Mouse (Mus musculus): Measurements from ENCODE around the gene Sel1l3. TPM values are rescaled to one million over a fixed set of nuclear protein-coding genes. Genes with fewer than 3 reads are reported as not detected.

Sel1l3 gene
- polyA plus RNA-seq (2014; fragmentation: Illumina TruSeq; extraction: RNeasy Lipid Tissue Mini Kit (QIAGEN cat#74804); ENCODE audit: low read depth, low replicate concordance) = 28.0 TPM

GRCm38 (mm10) chr5:53213711-53214352 is at the start of gene Sel1l3:
Sel1l3 (minus strand) TSS chr5:53213927.

Other genes with a start within 250 kb of the Sel1l3 start
- gene Slc34a2, start 175.8 kb downstream of the Sel1l3 start, polyA plus RNA-seq (2014; fragmentation: Illumina TruSeq; extraction: RNeasy Lipid Tissue Mini Kit (QIAGEN cat#74804); ENCODE audit: low read depth, low replicate concordance) = 3.3 TPM
- 15.8 TPM for gene Smim20, start 53.2 kb upstream of the Sel1l3 start, polyA plus RNA-seq (2014; fragmentation: Illumina TruSeq; extraction: RNeasy Lipid Tissue Mini Kit (QIAGEN cat#74804); ENCODE audit: low read depth, low replicate concordance)

Measured in kidney, adult 10 weeks (tissue).